Mouse (Mus musculus): ENCODE measurements around the gene Slc4a11. TPM values are rescaled to one million over a fixed set of nuclear protein-coding genes. Genes with fewer than 3 reads are reported as not detected.

Slc4a11 gene
- total RNA-seq, 2 experiments from 2014 or later = 2.0 to 5.3 TPM

DNA sequence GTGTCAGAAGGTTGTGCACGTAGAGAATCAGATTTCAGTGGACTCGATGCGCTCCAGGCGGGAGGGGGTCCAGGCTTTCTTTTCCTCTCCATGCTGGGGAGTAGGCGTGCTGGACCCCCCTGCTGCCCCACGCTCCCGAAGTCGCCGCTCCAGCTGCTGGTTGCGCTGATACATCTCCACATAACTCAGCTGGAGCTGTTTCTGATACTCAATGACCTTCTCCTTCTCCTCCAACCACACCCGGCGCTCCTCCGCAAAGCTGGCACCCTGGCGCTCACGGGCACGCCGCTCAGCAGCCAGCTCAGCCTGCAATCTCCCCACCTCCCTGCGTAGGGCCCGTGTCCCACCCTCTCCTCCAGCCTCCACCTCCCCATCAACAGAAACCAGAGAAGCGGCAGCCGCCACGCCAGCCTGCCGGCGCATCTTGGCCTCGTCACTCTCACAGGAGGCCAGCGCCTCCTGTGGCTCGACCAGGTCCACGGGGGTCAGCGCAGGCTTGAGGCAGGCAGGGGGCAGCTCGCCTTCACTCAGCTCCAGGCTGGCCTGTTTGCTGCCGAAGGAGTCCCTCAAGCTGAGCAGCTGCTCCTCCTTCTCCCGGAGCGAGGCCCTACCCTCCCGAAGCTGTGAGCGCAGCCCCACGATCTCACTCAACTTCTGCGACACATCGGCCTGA is 62.4 kb downstream of the Slc4a11 start:
- DNase-seq (ENCODE audit: low spot score in 2 of 2) = no peak

Other genes starting within 250 kb of the Slc4a11 start
- 100 to 1,000 TPM; 105 to 131 TPM for gene Ptpra, start 247.2 kb downstream of the Slc4a11 start, total RNA-seq (2021)
- 10 to 100 TPM; 52.4 to 62.2 TPM for gene Mrps26, start 133.8 kb downstream of the Slc4a11 start, total RNA-seq (2021)
- not detected for gene Oxt, start 121.3 kb downstream of the Slc4a11 start, total RNA-seq (2021)
- gene Avp, start 115.0 kb downstream of the Slc4a11 start, total RNA-seq (2021) = not detected
- gene Fastkd5, start 67.5 kb downstream of the Slc4a11 start, total RNA-seq (2021) = 10 to 100 TPM; 13.8 to 14.6 TPM
- 1 to 10 TPM; 5.9 to 6.9 TPM for gene Ubox5, start 67.5 kb downstream of the Slc4a11 start, total RNA-seq (2021)
- gene Lzts3, start 54.7 kb downstream of the Slc4a11 start, total RNA-seq (2021) = 10 to 100 TPM; 12.7 to 17.7 TPM
- gene Ddrgk1, start 32.9 kb downstream of the Slc4a11 start, total RNA-seq (2021) = 100 to 1,000 TPM; 219 to 239 TPM
- 10 to 100 TPM; 27.3 to 27.4 TPM for gene Itpa, start 29.9 kb downstream of the Slc4a11 start, total RNA-seq (2021)
- gene 4930402H24Rik, start 208.9 kb upstream of the Slc4a11 start, total RNA-seq (2021) = 10 to 100 TPM; 29.5 to 47.8 TPM
- 10 to 100 TPM; 24.0 to 32.1 TPM for gene Atrn, start 209.0 kb upstream of the Slc4a11 start, total RNA-seq (2021)

Measured in adrenal gland, adult 18-20 months (tissue).